Mouse (Mus musculus) ES-Bruce4 (cell line): ENCODE measurements around the gene Fam69a.

Source experiments
- CTCF ChIP-seq: IDR thresholded peaks from one replicate; pipeline ENCODE4 v1.8.1; 2011; ENCODE audit warnings: low read depth, low read length
- EP300 ChIP-seq: IDR thresholded peaks from 2 replicates; pipeline ENCODE4 v1.6.1; 2011; ENCODE audit warnings: low read depth, low read length; ENCODE audit not compliant: insufficient read depth
- POLR2A ChIP-seq: IDR thresholded peaks from one replicate; pipeline ENCODE4 v1.8.1; 2011; ENCODE audit warnings: low read length; ENCODE audit not compliant: insufficient read depth

DNA sequence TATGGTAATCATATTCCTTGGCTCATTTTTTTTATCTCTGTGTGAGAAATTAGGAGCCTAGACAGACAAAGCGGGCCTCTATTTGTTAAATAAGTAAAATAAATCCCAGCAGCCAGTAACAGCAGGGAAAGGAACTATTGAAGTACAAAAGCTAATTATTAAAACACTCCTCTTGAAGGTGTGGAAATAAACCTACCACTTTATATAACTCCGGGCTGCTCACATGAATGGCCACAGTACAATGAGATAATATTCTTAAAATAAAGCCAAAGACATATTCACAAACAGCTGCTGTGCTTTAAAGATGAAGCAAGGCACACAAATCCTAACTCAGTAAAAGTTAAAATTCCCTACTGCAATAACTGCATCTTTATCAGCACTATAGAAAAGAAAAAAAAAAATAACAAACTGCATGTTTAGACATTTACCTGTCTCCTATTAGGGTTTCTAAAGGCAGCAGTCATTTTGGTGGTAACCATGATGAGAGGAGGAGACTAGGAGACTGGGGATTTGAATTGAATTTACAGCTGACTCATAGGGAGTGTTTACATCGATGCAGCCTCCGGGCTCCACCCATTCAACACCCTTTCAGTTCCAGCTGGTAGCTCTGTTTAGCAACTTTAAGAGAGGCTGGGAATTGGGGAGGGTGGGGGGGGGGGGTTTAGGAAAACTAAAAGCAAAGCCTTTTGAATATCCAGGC, 112.2 kb downstream of the Fam69a start, which contains the start of gene Evi5:
- TF ChIP-seq CTCF (no peak), POLR2A (no peak), EP300 (no peak)
